Mouse (Mus musculus) testis, adult 2 months (tissue): Measurements from ENCODE around the gene Ccdc83.

Source experiments
- CTCF ChIP-seq: fragments of 200-500 bp; IDR thresholded peaks from 2 replicates; pipeline ENCODE4 v1.5.1; 2012; ENCODE audit warnings: low read depth, mild to moderate bottlenecking, inconsistent platforms, low read length, moderate library complexity; ENCODE audit not compliant: control insufficient read depth, insufficient read depth, insufficient replicate concordance
- POLR2A ChIP-seq: fragments of 200-500 bp; IDR thresholded peaks from 2 replicates; pipeline ENCODE4 v1.6.1; 2012; ENCODE audit warnings: low read depth, mild to moderate bottlenecking, inconsistent platforms, low read length, moderate library complexity; ENCODE audit not compliant: control insufficient read depth

- no peak for TF ChIP-seq CTCF
- TF ChIP-seq POLR2A, result no peak
Observed at GRCm38 (mm10) chr7:90277769-90278168, 12.2 kb upstream of the Ccdc83 start.
